Mouse (Mus musculus) heart, adult 2 months (tissue): ENCODE results near the gene Crxos.

Experiments used
- CTCF ChIP-seq: fragments of 200-600 bp; IDR thresholded peaks from 2 replicates; pipeline ENCODE4 v1.8.1; 2022; ENCODE audit warnings: antibody characterized with exemption, mild to moderate bottlenecking, moderate library complexity
- EP300 ChIP-seq: fragments of 200-500 bp; IDR thresholded peaks from 2 replicates; pipeline ENCODE4 v1.6.1; 2011; ENCODE audit warnings: low read depth, low read length, control low read depth; ENCODE audit not compliant: insufficient read depth

DNA sequence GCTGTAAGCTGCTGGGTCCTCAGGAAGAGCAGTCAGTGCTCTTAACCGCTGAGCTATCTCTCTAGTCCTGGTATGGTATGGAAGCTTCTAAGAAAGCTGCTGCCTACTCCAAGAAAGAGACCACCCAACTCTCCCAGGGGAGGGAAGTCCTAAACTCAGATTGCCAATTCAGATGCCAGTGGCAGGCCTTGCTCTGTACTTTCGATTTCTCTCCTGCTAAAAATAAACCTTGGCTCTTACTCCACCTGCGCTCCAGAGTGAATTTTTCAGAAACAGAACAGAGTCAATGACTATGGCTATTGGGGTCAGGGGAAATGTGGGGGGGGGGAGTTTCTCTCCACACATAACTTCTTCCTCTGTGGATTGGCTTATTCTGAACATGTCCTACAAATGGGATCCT lies 49.2 kb downstream of the Crxos start:
- no peak for TF ChIP-seq EP300
- no peak for TF ChIP-seq CTCF
